Mouse (Mus musculus): ENCODE measurements around the gene Dpf2. TPM values are rescaled to one million over a fixed set of nuclear protein-coding genes. Genes with fewer than 3 reads are reported as not detected.

Gene Dpf2
- polyA plus RNA-seq, 1 experiment: 34.4 TPM

GRCm38 (mm10) chr19:5940656-5941055, 27.8 kb upstream of the Dpf2 start:
- no peak for TF ChIP-seq GATA1 (IDR thresholded peaks at IDR 0.05; ENCODE audit: low read length)

- no peak for TF ChIP-seq GATA1 (IDR thresholded peaks at IDR 0.05; ENCODE audit: low read length)
Measured at GRCm38 (mm10) chr19:5940173-5940572, 27.4 kb upstream of the Dpf2 start.

GRCm38 (mm10) chr19:5939715-5940114, 26.9 kb upstream of the Dpf2 start:
- TF ChIP-seq GATA1 (IDR thresholded peaks at IDR 0.05; ENCODE audit: low read length): no peak

GRCm38 (mm10) chr19:5938516-5938915, 25.7 kb upstream of the Dpf2 start:
- no peak for TF ChIP-seq GATA1 (IDR thresholded peaks at IDR 0.05; ENCODE audit: low read length)

- no peak for TF ChIP-seq GATA1 (IDR thresholded peaks at IDR 0.05; ENCODE audit: low read length)
Measured at GRCm38 (mm10) chr19:5937836-5938406, 25.1 kb upstream of the Dpf2 start.

GRCm38 (mm10) chr19:5937095-5937835, 24.5 kb upstream of the Dpf2 start:
- TF ChIP-seq GATA1 (IDR thresholded peaks at IDR 0.05; ENCODE audit: low read length): no peak

- TF ChIP-seq GATA1 (IDR thresholded peaks at IDR 0.05; ENCODE audit: low read length): no peak
Measured at GRCm38 (mm10) chr19:5935691-5936090, 22.9 kb upstream of the Dpf2 start.

GRCm38 (mm10) chr19:5935266-5935665, 22.5 kb upstream of the Dpf2 start:
- no peak for TF ChIP-seq GATA1 (IDR thresholded peaks at IDR 0.05; ENCODE audit: low read length)

GRCm38 (mm10) chr19:5929634-5930596, 17.1 kb upstream of the Dpf2 start:
- TF ChIP-seq GATA1 (IDR thresholded peaks at IDR 0.05; ENCODE audit: low read length): no peak

- no peak for TF ChIP-seq GATA1 (IDR thresholded peaks at IDR 0.05; ENCODE audit: low read length)
Measured at GRCm38 (mm10) chr19:5928546-5928945, 15.7 kb upstream of the Dpf2 start.

GRCm38 (mm10) chr19:5928104-5928503, 15.3 kb upstream of the Dpf2 start:
- TF ChIP-seq GATA1 (IDR thresholded peaks at IDR 0.05; ENCODE audit: low read length): no peak

- TF ChIP-seq GATA1 (IDR thresholded peaks at IDR 0.05; ENCODE audit: low read length): no peak
Measured at GRCm38 (mm10) chr19:5927532-5927931, 14.7 kb upstream of the Dpf2 start.

- TF ChIP-seq GATA1 (IDR thresholded peaks at IDR 0.05; ENCODE audit: low read length): no peak
Measured at GRCm38 (mm10) chr19:5927026-5927425, 14.2 kb upstream of the Dpf2 start.

GRCm38 (mm10) chr19:5925311-5925855, 12.6 kb upstream of the Dpf2 start:
- TF ChIP-seq GATA1 (IDR thresholded peaks at IDR 0.05; ENCODE audit: low read length): no peak

GRCm38 (mm10) chr19:5924713-5925093, 11.9 kb upstream of the Dpf2 start, which contains the start of gene Cdc42ep2:
TSS of gene Cdc42ep2 (minus strand) at chr19:5924816.
- no peak for TF ChIP-seq GATA1 (IDR thresholded peaks at IDR 0.05; ENCODE audit: low read length)

Data from G1E-ER4 (cell line).